Mouse (Mus musculus) lung, postnatal 36 days (tissue): ENCODE results near the gene Adgrl1.
A peak's percentile ranks its signal among the peaks of the same experiment; 100 is the strongest.

Experiments used
- DNase-seq: peaks from one replicate; pipeline ENCODE4 v3.0.0; 2022; ENCODE audit warnings: mixed read lengths

Adgrl1 gene

DNA sequence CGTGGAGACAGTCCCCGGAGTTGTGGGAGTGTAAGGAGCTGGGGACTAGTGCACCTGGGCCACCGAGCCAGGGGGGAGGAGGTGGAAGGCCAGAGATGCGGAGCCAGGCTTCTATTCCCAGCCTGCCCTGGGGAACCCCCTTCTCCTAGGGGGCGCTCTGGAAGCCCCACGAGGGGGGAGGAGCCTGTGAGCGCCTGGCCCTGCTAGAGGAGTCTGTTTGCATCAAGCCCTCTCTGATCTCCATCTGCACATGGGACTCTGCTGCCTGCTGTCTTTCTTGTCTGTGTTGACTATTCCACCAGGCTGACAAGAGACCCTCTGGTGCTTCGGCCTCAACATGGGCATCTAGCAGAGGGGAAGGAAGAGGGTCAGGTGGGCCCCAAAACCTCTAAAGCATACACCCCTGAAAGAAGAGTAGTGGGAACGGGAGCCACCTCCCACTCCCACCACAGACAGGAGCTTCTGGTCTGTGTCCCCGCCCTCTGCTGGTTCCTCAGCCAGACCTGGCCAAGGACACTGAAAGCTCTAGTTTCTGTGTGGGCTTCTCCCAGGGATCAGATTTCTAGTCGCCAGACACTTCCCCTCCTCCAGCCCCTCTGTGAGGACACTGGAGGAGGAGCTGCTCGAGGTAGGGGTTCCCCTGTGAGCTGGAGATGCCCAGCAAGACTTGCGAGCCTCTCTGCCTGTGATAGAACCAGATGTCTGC lies 3.2 kb downstream of the Adgrl1 start:
- DNase-seq: no peak

GRCm38 (mm10) chr8:83908583-83908982 lies 8.7 kb downstream of the Adgrl1 start:
- no peak for DNase-seq

- no peak for DNase-seq
These were observed 9.4 kb downstream of the Adgrl1 start for GRCm38 (mm10) chr8:83909311-83909710.

DNA sequence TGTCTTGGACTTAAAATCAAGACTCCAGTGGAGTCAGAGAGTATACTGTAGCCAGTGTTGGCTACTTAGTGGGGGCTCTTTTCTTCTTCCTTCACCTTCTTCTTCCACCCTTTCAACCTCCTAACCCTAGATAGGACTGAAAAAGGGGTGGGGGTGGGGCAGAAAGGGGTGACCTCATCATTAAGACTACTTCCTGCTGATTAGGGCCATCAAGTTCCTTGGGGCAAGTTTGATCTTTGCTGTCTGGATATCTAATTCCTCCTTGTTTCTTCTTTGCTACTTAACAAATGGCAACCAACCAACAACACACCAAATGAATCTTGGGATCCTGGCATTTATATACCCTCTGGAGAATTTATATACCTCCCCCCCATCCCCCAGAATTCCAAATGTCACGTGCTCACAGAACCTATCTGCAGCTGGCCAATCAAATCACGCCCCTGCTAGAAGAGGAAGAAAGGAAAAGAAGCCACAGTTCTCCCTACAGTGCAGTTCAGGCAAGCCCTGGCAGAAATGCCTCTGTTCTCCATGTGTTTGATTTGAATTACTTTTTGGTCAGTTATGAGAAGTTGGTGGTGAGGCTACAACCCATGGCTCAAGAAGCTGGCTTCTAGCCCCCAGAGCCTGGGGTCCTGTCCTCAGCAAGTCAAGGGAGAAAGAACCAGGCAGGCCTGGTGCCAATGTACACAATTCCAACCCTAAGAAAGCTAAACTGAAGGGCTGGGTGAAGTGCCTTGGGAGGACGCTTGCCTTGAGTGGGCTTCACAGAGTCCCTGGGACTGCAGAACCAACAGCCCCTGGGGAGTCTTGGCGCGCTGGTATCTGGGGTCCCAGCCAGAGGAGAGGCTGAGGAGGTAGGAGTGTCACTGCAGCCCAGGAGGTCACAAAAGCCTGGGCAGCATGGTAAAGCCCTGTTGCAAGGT lies 12.2 kb downstream of the Adgrl1 start:
- peak; percentile 72 for DNase-seq

GRCm38 (mm10) chr8:83914232-83914631 lies 14.3 kb downstream of the Adgrl1 start:
- DNase-seq: no peak

GRCm38 (mm10) chr8:83914860-83915259 lies 15.0 kb downstream of the Adgrl1 start:
- peak; percentile 40 for DNase-seq

- DNase-seq: no peak
These were observed 16.1 kb downstream of the Adgrl1 start for GRCm38 (mm10) chr8:83916015-83916414.

GRCm38 (mm10) chr8:83917566-83917965 lies 17.7 kb downstream of the Adgrl1 start:
- no peak for DNase-seq

GRCm38 (mm10) chr8:83921558-83921957 lies 21.7 kb downstream of the Adgrl1 start:
- DNase-seq: peak; percentile 91

GRCm38 (mm10) chr8:83922727-83923126 lies 22.8 kb downstream of the Adgrl1 start:
- no peak for DNase-seq

DNA sequence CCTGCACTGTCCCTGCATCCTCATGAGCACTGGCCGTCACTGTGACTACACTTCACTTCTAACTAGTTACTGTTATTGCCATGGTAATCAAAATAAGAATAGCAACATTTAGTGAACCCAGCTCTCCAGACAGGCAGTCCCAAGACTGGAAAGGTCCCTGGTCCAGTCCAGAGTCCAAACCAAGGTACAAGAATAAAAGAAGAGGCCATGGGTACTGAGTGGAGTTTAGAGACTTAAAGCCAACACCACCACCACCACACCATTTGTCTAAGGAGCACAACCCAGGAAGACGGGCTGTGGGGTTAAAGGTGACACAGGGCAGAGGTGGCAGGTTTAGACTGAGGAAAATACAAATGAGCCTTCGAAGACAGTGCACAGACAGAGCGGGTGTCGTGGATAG lies 24.7 kb downstream of the Adgrl1 start:
- DNase-seq: no peak

- no peak for DNase-seq
These were observed 26.4 kb downstream of the Adgrl1 start for GRCm38 (mm10) chr8:83926266-83926665.

- no peak for DNase-seq
These were observed 34.3 kb downstream of the Adgrl1 start for GRCm38 (mm10) chr8:83934222-83934621.

DNA sequence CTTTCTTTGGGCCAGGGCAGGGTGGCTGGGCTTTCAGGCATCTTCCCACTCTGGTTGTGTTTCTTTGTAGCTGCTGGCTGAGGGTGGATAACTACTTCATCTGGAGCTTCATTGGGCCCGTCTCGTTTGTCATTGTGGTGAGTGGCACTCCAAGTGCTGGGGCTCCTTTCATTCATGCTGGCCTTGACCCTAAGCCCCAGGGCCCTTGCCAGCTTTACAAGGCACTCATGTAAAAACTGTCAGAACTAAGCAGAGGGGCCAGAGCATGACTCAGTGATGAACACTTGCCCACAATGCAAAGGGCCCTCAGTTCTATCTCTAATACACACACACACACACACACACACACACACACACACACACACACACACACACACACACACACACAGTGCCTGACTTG lies 35.1 kb downstream of the Adgrl1 start:
- no peak for DNase-seq

DNA sequence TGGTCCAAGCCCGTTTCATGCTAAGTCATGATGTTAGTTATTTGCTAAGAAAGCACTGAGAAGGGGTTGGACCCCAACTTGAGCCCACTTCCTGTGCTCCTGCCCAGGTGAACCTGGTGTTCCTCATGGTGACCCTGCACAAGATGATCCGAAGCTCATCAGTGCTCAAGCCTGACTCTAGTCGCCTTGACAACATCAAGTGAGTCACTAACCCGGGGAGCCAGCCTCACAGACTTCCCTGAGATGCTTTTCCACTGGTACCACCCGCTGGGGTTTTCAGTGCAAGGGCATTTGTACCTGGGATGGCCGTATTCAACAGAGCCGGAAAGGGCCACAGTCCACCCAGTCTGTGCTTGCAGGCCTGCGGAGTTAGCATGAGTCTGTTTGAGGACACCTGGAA lies 35.5 kb downstream of the Adgrl1 start:
- DNase-seq: no peak

GRCm38 (mm10) chr8:83937645-83938044 lies 37.7 kb downstream of the Adgrl1 start:
- no peak for DNase-seq

DNA sequence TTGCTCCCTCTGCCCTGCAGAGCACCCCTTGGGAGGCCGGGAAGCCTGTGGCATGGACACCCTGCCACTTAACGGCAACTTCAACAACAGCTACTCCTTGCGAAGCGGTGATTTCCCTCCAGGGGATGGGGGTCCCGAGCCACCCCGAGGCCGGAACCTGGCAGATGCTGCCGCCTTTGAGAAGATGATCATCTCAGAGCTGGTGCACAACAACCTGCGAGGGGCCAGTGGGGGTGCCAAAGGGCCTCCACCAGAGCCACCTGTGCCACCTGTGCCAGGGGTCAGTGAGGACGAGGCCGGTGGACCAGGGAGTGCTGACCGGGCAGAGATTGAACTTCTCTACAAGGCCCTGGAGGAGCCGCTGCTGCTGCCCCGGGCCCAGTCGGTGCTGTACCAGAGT lies 38.4 kb downstream of the Adgrl1 start:
- no peak for DNase-seq

GRCm38 (mm10) chr8:83941066-83941677 lies 41.3 kb downstream of the Adgrl1 start:
- no peak for DNase-seq

DNA sequence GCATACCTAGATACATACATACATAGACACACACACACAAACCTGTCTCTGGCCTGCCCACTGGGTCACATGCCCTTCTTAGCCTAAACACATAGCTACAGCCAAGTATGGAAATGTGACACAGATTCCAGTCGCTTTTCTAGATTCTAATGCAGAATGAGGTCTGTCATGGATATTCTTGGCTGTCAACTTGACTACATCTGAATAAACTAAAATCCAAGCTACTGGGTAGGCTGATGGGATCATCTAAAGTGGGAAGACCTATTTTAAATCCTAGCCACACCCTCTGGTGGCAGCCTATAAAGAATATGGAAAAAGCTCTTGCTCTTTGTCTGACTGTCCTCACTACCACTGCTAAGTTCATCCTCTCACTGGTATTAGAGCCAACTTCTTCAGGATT lies 42.5 kb downstream of the Adgrl1 start:
- no peak for DNase-seq

DNA sequence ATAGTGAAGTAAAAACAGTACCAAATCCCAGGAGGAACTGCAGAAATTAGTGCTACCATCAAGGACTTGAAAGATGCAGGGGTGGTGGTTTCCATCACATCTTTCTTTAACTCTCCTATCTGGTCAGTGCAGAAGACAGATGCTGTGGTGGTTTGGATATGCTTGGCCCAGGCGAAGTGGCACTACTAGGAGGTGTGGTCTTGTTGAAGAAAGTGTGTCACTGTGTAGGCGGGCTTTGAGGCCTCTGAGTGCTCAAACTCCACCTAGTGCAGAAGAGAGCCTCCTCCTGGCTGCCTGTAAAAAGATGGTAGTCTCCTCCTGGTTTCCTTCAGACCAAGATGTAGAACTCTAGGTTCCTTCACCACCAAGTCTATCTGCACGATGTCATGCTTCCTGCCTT lies 45.6 kb downstream of the Adgrl1 start:
- DNase-seq: no peak

- DNase-seq: no peak
These were observed 54.8 kb downstream of the Adgrl1 start for GRCm38 (mm10) chr8:83954749-83955105.

GRCm38 (mm10) chr8:83955106-83955957 lies 55.4 kb downstream of the Adgrl1 start, which contains the start of the genes Gm10644 and Asf1b:
TSS of gene Gm10644 (minus strand) at chr8:83955205.
TSS of gene Asf1b (plus strand) at chr8:83955507.
- peak; percentile 100 for DNase-seq

- DNase-seq: no peak
These were observed 56.0 kb downstream of the Adgrl1 start for GRCm38 (mm10) chr8:83955958-83956218.
